Mouse (Mus musculus) heart, postnatal 4 days (tissue): Measurements from ENCODE around the gene Ermard. TPM values are rescaled to one million over a fixed set of nuclear protein-coding genes. Genes with fewer than 3 reads are reported as not detected.
A peak's percentile ranks its signal among the peaks of the same experiment; 100 is the strongest.

ENCODE experiments used
- DNase-seq: peaks from one replicate; pipeline ENCODE4 v3.0.0; 2021
- total RNA-seq, 2 experiments: library from RNA; stranded (reverse); gene quantifications; 2 replicates each; pipeline ENCODE4 v1.2.3; 2021

The Ermard gene
- total RNA-seq, 2 experiments from 2014 or later: 34.8 to 46.8 TPM

- DNase-seq: peak; percentile 78
Observed at GRCm38 (mm10) chr17:15065391-15066024, 24.5 kb downstream of the Ermard start.

GRCm38 (mm10) chr17:15066066-15066465 is 25.1 kb downstream of the Ermard start:
- DNase-seq: no peak

GRCm38 (mm10) chr17:15066911-15067310 is 25.9 kb downstream of the Ermard start:
- peak; percentile 39 for DNase-seq

- no peak for DNase-seq
Observed at GRCm38 (mm10) chr17:15068040-15068792, 27.2 kb downstream of the Ermard start.

- no peak for DNase-seq
Observed at GRCm38 (mm10) chr17:15069124-15069523, 28.1 kb downstream of the Ermard start.

GRCm38 (mm10) chr17:15072211-15072610 is 31.2 kb downstream of the Ermard start:
- DNase-seq: no peak

- no peak for DNase-seq
Observed at GRCm38 (mm10) chr17:15075033-15075432, 34.0 kb downstream of the Ermard start.

GRCm38 (mm10) chr17:15077536-15077935 is 36.5 kb downstream of the Ermard start:
- no peak for DNase-seq

GRCm38 (mm10) chr17:15084226-15084848 is 43.3 kb downstream of the Ermard start:
- no peak for DNase-seq

GRCm38 (mm10) chr17:15085006-15085405 is 44.0 kb downstream of the Ermard start:
- DNase-seq: no peak

- no peak for DNase-seq
Observed at GRCm38 (mm10) chr17:15088166-15088565, 47.2 kb downstream of the Ermard start.

GRCm38 (mm10) chr17:15088591-15089001 is 47.6 kb downstream of the Ermard start:
- DNase-seq: no peak

- DNase-seq: no peak
Observed at GRCm38 (mm10) chr17:15091739-15092138, 50.7 kb downstream of the Ermard start.

- DNase-seq: no peak
Observed at GRCm38 (mm10) chr17:15093523-15093922, 52.5 kb downstream of the Ermard start.

GRCm38 (mm10) chr17:15096853-15097252 is 55.8 kb downstream of the Ermard start:
- DNase-seq: no peak

- no peak for DNase-seq
Observed at GRCm38 (mm10) chr17:15098677-15099076, 57.7 kb downstream of the Ermard start.

GRCm38 (mm10) chr17:15101355-15101754 is 60.3 kb downstream of the Ermard start:
- no peak for DNase-seq

- no peak for DNase-seq
Observed at GRCm38 (mm10) chr17:15107143-15107649, 66.2 kb downstream of the Ermard start.

GRCm38 (mm10) chr17:15108473-15109441 is 67.7 kb downstream of the Ermard start:
- DNase-seq: no peak

- no peak for DNase-seq
Observed at GRCm38 (mm10) chr17:15115550-15115949, 74.5 kb downstream of the Ermard start.

- no peak for DNase-seq
Observed at GRCm38 (mm10) chr17:15120096-15120495, 79.1 kb downstream of the Ermard start.

- no peak for DNase-seq
Observed at GRCm38 (mm10) chr17:15120569-15120968, 79.6 kb downstream of the Ermard start.
